Mouse (Mus musculus) 3134 (cell line): ENCODE results near the gene Cldn7.
"Not testable (repeated sequence)": the region's sequence is repeated elsewhere in the genome, so short reads cannot be mapped to it uniquely, and the experiment has no call there.

ENCODE experiments used
- DNase-seq: peaks from one replicate; pipeline ENCODE4 v3.0.0-alpha.2; 2011; ENCODE audit warnings: low spot score; ENCODE audit not compliant: insufficient read length; ENCODE audit errors: extremely low read depth

The Cldn7 gene

GRCm38 (mm10) chr11:69964650-69965270 is at the start of gene Cldn7:
TSS of gene Cldn7 (plus strand) at chr11:69964779.
- no peak for DNase-seq

GRCm38 (mm10) chr11:69914917-69915430 is 49.6 kb upstream of the Cldn7 start:
- DNase-seq = no peak

- no peak for DNase-seq
Measured at GRCm38 (mm10) chr11:69915667-69916627, 48.6 kb upstream of the Cldn7 start.

GRCm38 (mm10) chr11:69916652-69917378 is 47.8 kb upstream of the Cldn7 start:
- DNase-seq = not testable (repeated sequence)

GRCm38 (mm10) chr11:69917379-69917948 is 47.1 kb upstream of the Cldn7 start:
- DNase-seq = no peak

GRCm38 (mm10) chr11:69918118-69918517 is 46.5 kb upstream of the Cldn7 start:
- no peak for DNase-seq

- DNase-seq = no peak
Measured at GRCm38 (mm10) chr11:69919053-69919452, 45.5 kb upstream of the Cldn7 start.

GRCm38 (mm10) chr11:69919661-69920265 is 44.8 kb upstream of the Cldn7 start:
- DNase-seq = peak; percentile 82

GRCm38 (mm10) chr11:69920266-69921031 is 44.1 kb upstream of the Cldn7 start:
- DNase-seq = peak; percentile 65

- peak; percentile 100 for DNase-seq
Measured at GRCm38 (mm10) chr11:69921114-69922011, 43.2 kb upstream of the Cldn7 start, which contains the start of gene Eif5a. TSS of gene Eif5a (minus strand) at chr11:69921958.

GRCm38 (mm10) chr11:69922012-69922756 is 42.4 kb upstream of the Cldn7 start:
- peak; percentile 36 for DNase-seq

GRCm38 (mm10) chr11:69922796-69923195 is 41.8 kb upstream of the Cldn7 start:
- DNase-seq = no peak

- no peak for DNase-seq
Measured at GRCm38 (mm10) chr11:69927501-69927900, 37.1 kb upstream of the Cldn7 start.

- no peak for DNase-seq
Measured at GRCm38 (mm10) chr11:69929712-69930111, 34.9 kb upstream of the Cldn7 start.

- not testable (repeated sequence) for DNase-seq
Measured at GRCm38 (mm10) chr11:69930176-69930575, 34.4 kb upstream of the Cldn7 start.

GRCm38 (mm10) chr11:69930967-69931537 is 33.5 kb upstream of the Cldn7 start:
- DNase-seq = no peak

GRCm38 (mm10) chr11:69931769-69932168 is 32.8 kb upstream of the Cldn7 start:
- DNase-seq = no peak
